Mouse (Mus musculus) left cerebral cortex, adult 2 months (tissue): ENCODE data around the gene Smox. TPM values are rescaled to one million over a fixed set of nuclear protein-coding genes. Genes with fewer than 3 reads are reported as not detected.

ENCODE experiments used
- DNase-seq, 2 experiments: peaks; one replicate each; pipeline ENCODE4 v3.0.0; 2021 to 2022; ENCODE audit warnings: low spot score in 2 of 2, mixed read lengths in 1 of 2; ENCODE audit errors: extremely low spot score in 1 of 2
- H3K27ac ChIP-seq: fragments of 200-600 bp; 2 replicates; pipeline ENCODE4 v1.8.1; 2022
- H3K4me3 ChIP-seq: fragments of 200-600 bp; 2 replicates; pipeline ENCODE4 v1.8.1; 2022
- CTCF ChIP-seq: fragments of 200-600 bp; IDR thresholded peaks from 2 replicates; pipeline ENCODE4 v1.8.1; 2022; ENCODE audit warnings: antibody characterized with exemption, mild to moderate bottlenecking, moderate library complexity
- intact Hi-C: fragments of 180-260 bp; cut with DNase I; formaldehyde crosslinking; loops from one replicate; pipeline ENCODE4 v1.15.1; 2025
- long read RNA-seq, 2 experiments: library from polyadenylated mRNA; stranded (forward); transcript quantifications; one replicate each; pipeline ENCODE4 v2.0.0; 2021; ENCODE audit warnings: borderline mapping rate in 2 of 2
- total RNA-seq, 2 experiments: library from RNA; stranded (reverse); gene quantifications; 2 replicates each; pipeline ENCODE4 v1.2.3; 2021

Smox gene
- 10 to 100 TPM; 68.9 to 80.3 TPM for total RNA-seq
- long read RNA-seq, experiment 1, transcript Smox-201 (7 exons, 2,270 nt) = major isoform, 46 of 82 reads
- long read RNA-seq, experiment 1, partial matches to known transcripts = 6 of 82 reads
- long read RNA-seq, experiment 1, other reads (novel, unspliced or antisense) = 17 of 82 reads
- long read RNA-seq, experiment 2, transcript Smox-201 (7 exons, 2,270 nt) = major isoform, 22 of 53 reads
- long read RNA-seq, experiment 2, partial matches to known transcripts = 4 of 53 reads
- long read RNA-seq, experiment 2, other reads (novel, unspliced or antisense) = 18 of 53 reads

DNA sequence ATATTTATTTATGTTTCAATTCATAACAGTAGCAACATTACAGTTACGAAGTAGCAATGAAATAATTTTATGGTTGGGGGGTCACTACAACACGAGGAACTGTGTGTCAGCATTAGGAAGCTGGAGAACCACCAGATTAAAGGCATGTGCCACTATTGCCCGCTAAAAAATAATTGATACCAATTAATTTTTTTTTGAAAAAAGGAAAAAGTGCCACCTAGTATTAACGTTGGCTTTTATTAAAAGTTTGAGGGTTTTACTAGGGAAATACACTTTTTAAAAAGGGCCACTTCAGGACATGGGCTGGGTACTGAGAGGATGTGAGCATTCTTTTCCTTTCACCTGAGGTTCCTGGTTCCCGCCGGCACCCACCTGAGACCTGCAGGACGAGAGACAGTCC is at the start of gene Smox:
Gene Smox (plus strand): TSS at position 301 of the 400 bp plus-strand sequence.
- intact Hi-C loops = loop anchor here (5.0 kb wide), 1 partner anchor 69 kb away; no protein-coding TSS in a partner anchor
- Histone ChIP-seq H3K4me3 (peak within 1 kb of the TSS; percentile 93), H3K27ac (peak within 1 kb of the TSS; percentile 87)
- no peak for DNase-seq
- no peak for TF ChIP-seq CTCF

DNA sequence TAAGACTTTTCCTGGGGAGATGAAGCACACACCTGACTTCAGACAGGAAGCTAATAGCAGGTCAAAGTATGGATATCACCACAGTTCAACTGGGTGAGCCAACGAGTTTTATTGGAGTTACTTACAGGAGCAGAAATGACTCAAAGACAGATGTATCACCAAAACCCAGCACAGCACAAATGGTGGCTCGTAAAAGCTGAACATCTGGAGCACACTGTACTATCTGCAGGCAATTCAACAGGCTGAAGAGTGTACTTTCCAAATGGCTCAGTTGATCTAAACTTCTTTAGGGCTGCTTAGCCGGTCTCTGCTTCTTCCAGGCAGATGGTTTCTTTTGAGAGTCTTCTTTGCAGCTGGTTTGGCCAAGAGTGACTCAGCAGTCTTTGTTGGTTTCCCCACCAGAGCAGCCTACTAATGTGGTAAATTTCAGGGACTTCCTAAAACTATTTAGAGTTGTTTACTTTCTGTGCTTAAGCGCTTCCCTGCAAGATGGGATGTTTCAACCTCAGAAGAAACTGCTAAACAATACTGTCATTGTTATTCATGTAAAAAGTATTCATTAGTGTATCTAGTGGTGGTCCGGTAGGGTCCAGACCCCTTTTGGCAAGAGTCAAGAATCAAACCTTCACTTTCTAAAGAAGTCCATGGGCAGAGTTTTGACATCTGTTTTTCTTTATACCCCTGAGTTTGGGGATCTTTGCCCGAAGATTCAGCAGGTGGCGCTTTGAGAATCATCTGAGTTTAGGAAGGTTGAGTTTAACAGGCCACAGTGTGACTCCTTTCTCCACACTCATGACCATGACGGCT is 48.0 kb upstream of the Smox start:
- no peak for DNase-seq
- TF ChIP-seq CTCF = peak; percentile 25
- Histone ChIP-seq H3K4me3 (no peak overlapping the region), H3K27ac (no peak overlapping the region)
- intact Hi-C loops = no loop called here

DNA sequence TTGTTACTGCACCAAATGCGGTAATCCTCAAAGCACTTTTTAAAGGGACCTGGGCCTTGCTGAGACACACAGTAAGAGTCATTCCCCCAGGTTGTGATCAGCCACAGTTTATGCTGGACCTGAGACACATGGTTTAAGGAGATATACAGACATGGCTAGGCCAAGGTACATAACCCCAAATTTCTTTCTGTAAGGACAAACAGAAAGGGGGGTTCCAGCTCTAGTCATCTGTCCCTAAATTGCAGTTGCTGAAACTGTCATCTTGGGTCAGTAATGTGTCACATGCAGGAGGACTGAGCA is 47.5 kb upstream of the Smox start:
- Histone ChIP-seq H3K4me3 (no peak overlapping the region), H3K27ac (no peak overlapping the region)
- TF ChIP-seq CTCF = no peak
- intact Hi-C loops = no loop called here
- DNase-seq = no peak

DNA sequence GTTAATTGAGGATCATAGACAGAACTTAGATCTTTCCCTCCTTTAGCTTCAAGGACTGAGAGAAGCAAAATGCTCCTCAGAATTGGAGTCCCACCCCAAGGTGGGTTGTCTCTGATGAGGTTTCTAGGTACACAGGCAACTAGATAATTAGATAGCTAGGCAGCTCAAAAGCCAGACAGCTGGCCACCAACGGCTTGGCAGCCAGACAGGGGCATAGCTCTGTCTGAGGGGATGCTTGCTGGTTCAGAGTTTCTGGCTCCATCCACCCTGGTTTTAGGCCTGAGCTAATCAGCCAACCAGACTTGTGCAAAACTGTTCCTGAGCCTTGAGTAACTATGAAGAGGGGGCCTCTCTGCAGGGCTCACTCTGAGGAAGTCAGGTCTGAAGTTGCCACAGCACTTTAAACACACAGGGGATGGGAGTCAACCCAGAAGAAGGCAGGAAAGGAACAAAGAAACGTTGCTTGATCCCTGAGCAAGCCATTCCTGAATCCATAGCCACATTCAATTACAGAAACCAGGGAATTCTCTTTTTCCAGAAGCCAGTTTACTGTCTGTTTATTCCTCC is 44.8 kb upstream of the Smox start:
- Histone ChIP-seq H3K4me3 (no peak overlapping the region), H3K27ac (no peak overlapping the region)
- DNase-seq = no peak
- intact Hi-C loops = no loop called here
- TF ChIP-seq CTCF = no peak

DNA sequence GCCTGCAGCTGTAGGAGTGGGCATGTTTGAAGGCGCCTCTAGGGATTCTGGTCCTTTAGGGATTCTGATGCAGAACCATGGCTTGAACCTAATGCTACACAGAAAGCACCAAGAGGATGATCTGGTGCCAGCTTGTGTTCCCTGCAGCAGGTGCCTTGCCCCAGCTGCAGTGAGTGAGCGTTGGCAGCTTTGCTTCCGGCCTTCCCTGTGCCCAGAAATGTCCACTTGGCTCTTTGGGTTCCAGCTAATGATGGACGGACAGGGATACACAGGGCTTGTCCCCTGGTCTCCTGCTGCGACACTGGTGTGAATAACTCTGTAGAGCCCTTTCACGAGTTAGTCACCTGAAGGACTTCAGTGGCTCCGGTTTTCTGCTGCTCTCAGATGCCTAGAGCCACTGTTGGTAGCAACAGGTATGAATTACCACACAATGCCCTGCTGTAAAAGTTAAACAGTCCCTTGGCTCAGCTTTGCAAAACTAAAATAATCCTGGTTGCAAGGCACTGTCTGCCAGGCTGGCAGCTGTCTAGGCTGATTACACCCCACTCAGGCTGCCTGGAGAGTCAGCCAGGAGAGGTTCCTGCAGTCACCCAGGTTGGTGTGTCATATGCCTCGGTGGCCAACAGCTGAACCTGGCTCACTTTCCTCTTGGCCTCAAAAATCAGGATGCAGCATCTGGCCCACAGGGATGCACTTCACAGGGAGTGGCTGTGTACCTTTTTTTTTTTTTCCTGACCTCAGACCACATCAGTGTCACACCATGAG is 43.5 kb upstream of the Smox start:
- no peak for DNase-seq
- no peak overlapping the region for H3K27ac ChIP-seq
- H3K4me3 ChIP-seq = no peak overlapping the region
- TF ChIP-seq CTCF = no peak
- intact Hi-C loops = no loop called here

DNA sequence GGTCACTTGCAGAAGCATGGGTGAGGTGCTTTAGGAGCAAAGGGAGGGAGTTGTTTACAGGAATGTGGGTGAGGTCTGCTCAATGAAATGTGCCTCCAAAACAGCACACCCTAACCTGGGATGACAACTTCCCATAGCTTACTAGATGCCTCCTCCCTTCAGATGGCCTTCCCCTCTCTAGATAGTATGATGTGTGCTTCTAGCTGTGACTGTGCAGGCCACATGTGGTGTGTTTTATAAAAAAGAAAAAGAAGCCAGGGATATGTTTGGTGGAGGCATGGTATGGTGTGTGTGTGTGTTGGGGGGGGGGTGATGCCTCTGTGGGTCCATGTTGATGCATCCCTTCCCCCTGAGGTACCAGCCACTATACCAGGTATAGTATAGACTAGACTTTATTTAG is 42.9 kb upstream of the Smox start:
- no peak for TF ChIP-seq CTCF
- Histone ChIP-seq H3K27ac (no peak overlapping the region), H3K4me3 (no peak overlapping the region)
- intact Hi-C loops = no loop called here
- DNase-seq = no peak

DNA sequence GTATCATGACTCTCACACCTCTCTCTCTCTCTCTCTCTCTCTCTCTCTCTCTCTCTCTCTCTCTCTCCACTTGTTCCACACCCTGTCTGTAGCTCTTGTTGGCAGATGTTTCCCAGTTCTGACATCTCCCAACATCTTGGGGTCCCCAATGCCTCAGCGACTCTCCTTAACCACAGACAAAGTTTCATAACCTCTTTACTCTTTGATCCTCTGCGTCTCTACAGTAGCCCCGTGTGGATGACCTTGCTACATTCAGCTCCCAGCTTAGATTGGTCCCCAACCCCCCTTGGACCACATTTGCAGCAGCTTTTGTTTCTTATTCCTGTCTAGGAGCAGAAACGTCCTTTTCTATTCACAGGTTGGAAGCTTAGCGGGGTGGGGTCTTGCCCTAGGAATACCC is 41.6 kb upstream of the Smox start:
- DNase-seq = no peak
- H3K4me3 ChIP-seq = no peak overlapping the region
- no peak overlapping the region for H3K27ac ChIP-seq
- intact Hi-C loops = no loop called here
- no peak for TF ChIP-seq CTCF

DNA sequence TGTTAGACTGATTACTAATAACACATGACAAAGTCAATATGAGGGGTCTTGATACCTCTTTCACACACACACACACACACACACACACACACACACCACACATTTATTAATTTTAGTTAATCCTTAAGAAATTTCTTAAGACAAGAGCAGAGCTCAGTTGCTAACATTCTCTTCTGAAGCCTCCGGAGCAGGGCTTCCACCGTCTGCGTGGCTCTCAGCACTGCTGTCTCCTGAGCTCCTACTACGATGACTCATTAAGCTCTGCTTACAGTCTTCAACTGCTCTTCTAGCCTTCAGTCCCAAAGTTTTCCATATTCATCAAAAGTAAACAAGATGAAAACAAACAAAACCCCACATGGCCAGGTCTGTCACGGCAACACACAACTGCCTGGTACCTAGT is 40.8 kb upstream of the Smox start:
- Histone ChIP-seq H3K4me3 (no peak overlapping the region), H3K27ac (no peak overlapping the region)
- DNase-seq = no peak
- intact Hi-C loops = no loop called here
- TF ChIP-seq CTCF = no peak

DNA sequence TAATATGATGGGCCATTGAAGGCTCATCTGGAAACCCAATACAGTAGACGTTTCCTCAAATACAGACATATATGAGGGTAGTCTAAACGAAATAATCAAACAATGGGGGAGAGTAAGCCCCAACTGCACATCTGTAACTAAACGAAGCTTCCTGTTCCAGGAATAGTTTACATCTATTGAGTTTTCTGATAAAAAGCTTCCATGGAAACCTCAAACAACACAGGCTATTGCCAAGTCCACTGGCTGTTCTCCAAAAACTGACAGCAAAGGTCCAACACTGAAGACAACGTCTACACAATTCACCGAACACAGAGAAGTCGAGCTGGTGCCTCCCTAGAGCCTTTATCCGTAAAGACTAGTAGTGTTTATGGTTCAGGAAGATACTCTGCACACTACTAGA is 33.6 kb upstream of the Smox start:
- no peak for DNase-seq
- intact Hi-C loops = no loop called here
- no peak for TF ChIP-seq CTCF
- no peak overlapping the region for H3K27ac ChIP-seq
- H3K4me3 ChIP-seq = no peak overlapping the region

DNA sequence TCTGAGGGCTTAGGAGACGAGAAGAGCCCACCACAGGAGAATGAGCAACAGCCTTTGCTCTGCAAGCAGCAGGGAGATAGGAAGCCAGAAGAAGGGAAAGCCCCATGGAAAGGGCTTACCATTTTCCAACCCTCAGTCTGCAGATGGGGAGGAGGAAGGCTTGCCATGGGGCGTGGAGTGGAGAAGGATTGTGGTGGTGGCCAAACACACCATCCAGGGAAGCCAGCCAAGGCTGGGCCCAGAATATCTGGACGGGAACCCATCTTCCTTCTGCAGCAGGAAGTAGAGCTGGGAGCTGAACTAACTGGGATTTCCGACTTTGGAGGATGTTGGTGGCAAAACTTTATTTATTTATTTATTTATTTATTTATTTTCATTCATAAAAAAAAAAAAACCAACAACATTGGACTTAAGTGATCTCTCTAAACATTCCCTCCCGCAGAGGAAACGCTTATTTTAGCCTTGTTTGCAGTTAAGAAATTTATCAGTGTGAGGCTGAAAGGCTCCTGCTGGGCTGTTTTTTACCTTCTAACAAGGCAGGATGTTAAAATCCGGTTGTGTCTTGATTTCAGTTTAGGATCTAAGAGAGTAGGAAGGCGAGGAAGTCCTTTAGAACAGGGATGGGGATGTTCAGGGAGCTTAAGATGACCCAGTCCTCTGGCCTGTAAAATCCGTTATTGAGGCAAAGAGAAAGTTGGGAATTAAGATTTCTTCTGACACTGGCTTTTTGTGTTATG is 30.2 kb upstream of the Smox start:
- no peak for DNase-seq
- intact Hi-C loops = no loop called here
- H3K4me3 ChIP-seq = no peak overlapping the region
- no peak overlapping the region for H3K27ac ChIP-seq
- no peak for TF ChIP-seq CTCF

DNA sequence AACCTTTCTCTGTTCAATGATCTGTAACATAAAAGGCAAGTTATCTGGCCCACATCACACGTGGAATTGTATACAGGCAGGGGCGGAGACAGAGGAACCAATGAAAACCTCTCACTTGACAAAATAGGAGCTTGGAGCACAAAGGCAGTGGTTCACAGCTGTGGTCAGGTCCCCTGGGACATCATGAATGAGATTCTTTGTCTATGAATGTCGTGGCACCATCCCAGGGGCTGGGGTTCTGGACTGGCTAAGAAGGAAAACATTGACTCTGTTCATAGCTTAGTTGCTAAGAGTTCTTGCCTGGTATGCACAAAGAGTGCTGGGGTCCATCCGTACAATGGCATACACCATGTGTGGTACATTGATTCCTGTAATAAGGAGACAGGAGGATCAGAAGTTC is 28.3 kb upstream of the Smox start:
- no peak for TF ChIP-seq CTCF
- H3K27ac ChIP-seq = no peak overlapping the region
- no peak for DNase-seq
- no peak overlapping the region for H3K4me3 ChIP-seq
- intact Hi-C loops = no loop called here
